Mouse (Mus musculus): ENCODE results near the gene Actc1. TPM values are rescaled to one million over a fixed set of nuclear protein-coding genes. Genes with fewer than 3 reads are reported as not detected.

Gene Actc1
- polyA plus RNA-seq, 1 experiment from 2014 or later, result 11,395 TPM

- Histone ChIP-seq H3K4me1 (peaks cover 21% of the 10 kb centered on the region), H3K27ac (replicated peaks) (peak overlapping the region; percentile 97), H3K27me3 (replicated peaks) (no peaks in the 10 kb centered on the region), H3K4me3 (peak overlapping the region; percentile 63), H3K4me2 (peak overlapping the region; percentile 67), H3K9ac (peak overlapping the region; percentile 91), H3K9me3 (no peaks in the 10 kb centered on the region), H3K36me3 (peaks cover 37% of the 10 kb centered on the region)
- no peak for ATAC-seq (ENCODE audit: extremely low read depth, insufficient number of reproducible peaks, low FRiP score, low TSS enrichment)
- 49% methylated on average over 7 of the region's 7 CpGs for WGBS
These were observed 3.2 kb downstream of the Actc1 start for GRCm38 (mm10) chr2:114050150-114050549.

- peak overlapping the region; percentile 63 for H3K4me3 ChIP-seq
- H3K9me3 ChIP-seq, result no peaks in the 10 kb centered on the region
- no peaks in the 10 kb centered on the region for H3K27me3 ChIP-seq (replicated peaks)
- H3K27ac ChIP-seq (replicated peaks), result peak overlapping the region; percentile 97
- peak overlapping the region; percentile 91 for H3K9ac ChIP-seq
- no peak for ATAC-seq (ENCODE audit: extremely low read depth, insufficient number of reproducible peaks, low FRiP score, low TSS enrichment)
- 53% methylated on average over 7 of the region's 7 CpGs for WGBS
- peaks cover 37% of the 10 kb centered on the region for H3K36me3 ChIP-seq
- H3K4me1 ChIP-seq, result peaks cover 16% of the 10 kb centered on the region
- H3K4me2 ChIP-seq, result peak overlapping the region; percentile 67
These were observed 4.0 kb downstream of the Actc1 start for GRCm38 (mm10) chr2:114049372-114049771.

- peak overlapping the region; percentile 97 for H3K27ac ChIP-seq (replicated peaks)
- H3K9ac ChIP-seq, result peak overlapping the region; percentile 91
- peak overlapping the region; percentile 63 for H3K4me3 ChIP-seq
- peaks cover 37% of the 10 kb centered on the region for H3K36me3 ChIP-seq
- H3K27me3 ChIP-seq (replicated peaks), result no peaks in the 10 kb centered on the region
- H3K4me1 ChIP-seq, result peaks cover 3% of the 10 kb centered on the region
- peak overlapping the region; percentile 67 for H3K4me2 ChIP-seq
- WGBS, result 54% methylated on average over 5 of the region's 5 CpGs
- no peaks in the 10 kb centered on the region for H3K9me3 ChIP-seq
- no peak for ATAC-seq (ENCODE audit: extremely low read depth, insufficient number of reproducible peaks, low FRiP score, low TSS enrichment)
These were observed 5.3 kb downstream of the Actc1 start for GRCm38 (mm10) chr2:114047960-114048611.

- H3K4me3 ChIP-seq, result no peak overlapping the region
- H3K4me1 ChIP-seq, result 0 out of 2 replicates have a peak, but pooled peaks cover 3% of the 10 kb centered on the region
- no peak overlapping the region for H3K27ac ChIP-seq (replicated peaks)
- no peaks in the 10 kb centered on the region for H3K9me3 ChIP-seq
- H3K9ac ChIP-seq, result no peak overlapping the region
- H3K36me3 ChIP-seq, result peaks cover 37% of the 10 kb centered on the region
- no peaks in the 10 kb centered on the region for H3K27me3 ChIP-seq (replicated peaks)
- 56% methylated on average over 5 of the region's 5 CpGs for WGBS
- H3K4me2 ChIP-seq, result no peak overlapping the region
- no peak for ATAC-seq (ENCODE audit: extremely low read depth, insufficient number of reproducible peaks, low FRiP score, low TSS enrichment)
These were observed 7.1 kb downstream of the Actc1 start for GRCm38 (mm10) chr2:114046151-114046664.

- H3K9me3 ChIP-seq, result no peaks in the 10 kb centered on the region
- H3K36me3 ChIP-seq, result no peaks in the 10 kb centered on the region
- H3K9ac ChIP-seq, result no peak overlapping the region
- 66% methylated on average over 2 of the region's 2 CpGs for WGBS
- H3K4me3 ChIP-seq, result no peak overlapping the region
- no peak overlapping the region for H3K27ac ChIP-seq (replicated peaks)
- ATAC-seq (ENCODE audit: extremely low read depth, insufficient number of reproducible peaks, low FRiP score, low TSS enrichment), result no peak
- no peak overlapping the region for H3K4me2 ChIP-seq
- no peaks in the 10 kb centered on the region for H3K27me3 ChIP-seq (replicated peaks)
- no peaks in the 10 kb centered on the region for H3K4me1 ChIP-seq
These were observed 15.4 kb downstream of the Actc1 start for GRCm38 (mm10) chr2:114037926-114038325.

- 43% methylated on average over 2 of the region's 2 CpGs for WGBS
These were observed 21.1 kb downstream of the Actc1 start for GRCm38 (mm10) chr2:114032259-114032658.

GRCm38 (mm10) chr2:114023383-114023782 lies 30.0 kb downstream of the Actc1 start:
- Histone ChIP-seq H3K27me3 (replicated peaks) (peaks cover 10% of the 10 kb centered on the region), H3K4me3 (no peak overlapping the region), H3K9me3 (no peaks in the 10 kb centered on the region), H3K4me2 (no peak overlapping the region), H3K36me3 (no peaks in the 10 kb centered on the region), H3K27ac (replicated peaks) (no peak overlapping the region), H3K4me1 (no peaks in the 10 kb centered on the region), H3K9ac (no peak overlapping the region)
- ATAC-seq (ENCODE audit: extremely low read depth, insufficient number of reproducible peaks, low FRiP score, low TSS enrichment), result no peak
- WGBS, result 80% methylated on average over 6 of the region's 6 CpGs

More at GRCm38 (mm10) chr2:114032259-114032658, 21.1 kb downstream of the Actc1 start:
- no peaks in the 10 kb centered on the region for H3K9me3 ChIP-seq
- H3K36me3 ChIP-seq, result no peaks in the 10 kb centered on the region
- H3K4me1 ChIP-seq, result no peaks in the 10 kb centered on the region
- H3K9ac ChIP-seq, result no peak overlapping the region
- no peak overlapping the region for H3K4me3 ChIP-seq
- ATAC-seq (ENCODE audit: extremely low read depth, insufficient number of reproducible peaks, low FRiP score, low TSS enrichment), result no peak
- no peak overlapping the region for H3K27ac ChIP-seq (replicated peaks)
- no peak overlapping the region for H3K4me2 ChIP-seq
- H3K27me3 ChIP-seq (replicated peaks), result no peaks in the 10 kb centered on the region; the same call in 1 of the 2 replicates

- Histone ChIP-seq H3K4me3 (no peak overlapping the region), H3K27me3 (replicated peaks) (peaks cover 37% of the 10 kb centered on the region), H3K9me3 (no peaks in the 10 kb centered on the region), H3K36me3 (no peaks in the 10 kb centered on the region), H3K4me2 (no peak overlapping the region), H3K9ac (no peak overlapping the region), H3K27ac (replicated peaks) (no peak overlapping the region), H3K4me1 (no peaks in the 10 kb centered on the region)
- ATAC-seq (ENCODE audit: extremely low read depth, insufficient number of reproducible peaks, low FRiP score, low TSS enrichment), result no peak
These were observed 33.2 kb downstream of the Actc1 start for GRCm38 (mm10) chr2:114020210-114020563.

GRCm38 (mm10) chr2:114019474-114020209 lies 33.7 kb downstream of the Actc1 start:
- H3K9ac ChIP-seq, result no peak overlapping the region
- H3K4me3 ChIP-seq, result no peak overlapping the region
- no peaks in the 10 kb centered on the region for H3K4me1 ChIP-seq
- 72% methylated on average over 11 of the region's 11 CpGs for WGBS
- H3K27ac ChIP-seq (replicated peaks), result no peak overlapping the region
- ATAC-seq (ENCODE audit: extremely low read depth, insufficient number of reproducible peaks, low FRiP score, low TSS enrichment), result no peak
- no peaks in the 10 kb centered on the region for H3K36me3 ChIP-seq
- H3K9me3 ChIP-seq, result no peaks in the 10 kb centered on the region
- H3K27me3 ChIP-seq (replicated peaks), result peaks cover 43% of the 10 kb centered on the region
- H3K4me2 ChIP-seq, result no peak overlapping the region

GRCm38 (mm10) chr2:114018136-114018535 lies 35.2 kb downstream of the Actc1 start:
- 20% methylated on average over 10 of the region's 10 CpGs for WGBS
- no peak for ATAC-seq (ENCODE audit: extremely low read depth, insufficient number of reproducible peaks, low FRiP score, low TSS enrichment)
- peaks cover 10% of the 10 kb centered on the region for H3K4me1 ChIP-seq

GRCm38 (mm10) chr2:114014839-114015238 lies 38.5 kb downstream of the Actc1 start:
- peaks cover 12% of the 10 kb centered on the region for H3K4me1 ChIP-seq
- H3K27me3 ChIP-seq (replicated peaks), result peaks cover 84% of the 10 kb centered on the region
- no peaks in the 10 kb centered on the region for H3K9me3 ChIP-seq
- WGBS, result 58% methylated on average over 6 of the region's 6 CpGs
- no peak for ATAC-seq (ENCODE audit: extremely low read depth, insufficient number of reproducible peaks, low FRiP score, low TSS enrichment)
- no peaks in the 10 kb centered on the region for H3K36me3 ChIP-seq
- no peak overlapping the region for H3K9ac ChIP-seq
- H3K27ac ChIP-seq (replicated peaks), result no peak overlapping the region
- H3K4me2 ChIP-seq, result no peak overlapping the region
- H3K4me3 ChIP-seq, result no peak overlapping the region

More at GRCm38 (mm10) chr2:114018136-114018535, 35.2 kb downstream of the Actc1 start:
- no peak overlapping the region for H3K27ac ChIP-seq (replicated peaks)
- no peak overlapping the region for H3K9ac ChIP-seq
- peaks cover 58% of the 10 kb centered on the region for H3K27me3 ChIP-seq (replicated peaks)
- H3K4me2 ChIP-seq, result no peak overlapping the region
- H3K36me3 ChIP-seq, result no peaks in the 10 kb centered on the region
- H3K4me3 ChIP-seq, result no peak overlapping the region
- H3K9me3 ChIP-seq, result no peaks in the 10 kb centered on the region
